Mouse (Mus musculus) B cell, adult 2 months (primary cell): ENCODE measurements around the gene Rasgrp1.
A peak's percentile ranks its signal among the peaks of the same experiment; 100 is the strongest.

Experiments used
- DNase-seq, 2 experiments: peaks; one replicate each; pipeline ENCODE4 v3.0.0; 2022

Rasgrp1 gene

GRCm38 (mm10) chr2:117342547-117343239, at the start of gene Rasgrp1:
Gene Rasgrp1, minus strand, starts transcription at chr2:117343001.
- peak; percentile 83 to 86 for DNase-seq

DNA sequence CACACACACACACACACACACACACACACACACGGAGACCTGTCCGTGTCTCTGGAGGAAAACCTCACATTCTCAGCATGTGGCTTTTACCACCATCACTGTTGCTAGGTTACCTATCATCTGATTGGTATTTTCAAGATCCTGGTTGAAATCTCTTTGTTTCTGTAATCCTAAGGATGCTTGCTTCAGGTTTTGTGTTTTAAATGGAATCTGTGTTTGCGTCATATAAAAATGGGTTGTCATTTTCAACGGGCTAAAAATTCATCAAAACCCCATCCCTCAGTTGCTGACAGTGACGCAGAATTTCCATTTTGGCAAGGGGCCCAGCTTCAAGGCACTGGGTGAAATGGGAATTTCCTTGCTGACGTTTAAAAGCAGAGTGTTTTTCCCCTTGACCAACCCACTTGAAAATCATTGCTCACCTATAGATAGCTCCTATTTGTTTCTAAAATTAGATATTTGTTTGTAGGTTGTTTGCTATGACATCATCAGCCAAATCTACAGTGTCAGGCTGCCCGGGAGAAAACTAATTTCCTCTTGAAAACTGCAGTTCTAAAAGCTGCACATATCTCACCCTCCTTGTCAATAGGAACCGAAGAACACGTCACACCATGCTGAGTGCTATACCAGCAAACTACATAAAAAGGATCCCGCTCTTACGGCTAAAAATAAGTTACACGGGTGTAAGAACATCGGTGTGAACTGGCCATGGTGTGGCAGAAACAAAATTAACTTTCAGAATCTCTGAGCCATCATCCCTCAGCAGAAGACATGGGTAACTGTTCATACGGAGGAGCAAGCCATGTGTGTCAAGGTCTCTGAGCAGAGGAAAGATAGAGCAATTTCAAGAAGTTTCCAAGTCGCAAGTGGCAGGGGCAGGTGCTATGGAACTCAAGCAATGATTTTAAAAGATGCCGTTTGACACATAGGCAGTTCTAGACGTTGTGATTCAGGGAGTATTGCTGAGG, 47.4 kb upstream of the Rasgrp1 start:
- DNase-seq: no peak

- no peak for DNase-seq
These were observed 46.7 kb upstream of the Rasgrp1 start for GRCm38 (mm10) chr2:117389460-117389859.

- no peak for DNase-seq
These were observed 45.3 kb upstream of the Rasgrp1 start for GRCm38 (mm10) chr2:117388121-117388520.

DNA sequence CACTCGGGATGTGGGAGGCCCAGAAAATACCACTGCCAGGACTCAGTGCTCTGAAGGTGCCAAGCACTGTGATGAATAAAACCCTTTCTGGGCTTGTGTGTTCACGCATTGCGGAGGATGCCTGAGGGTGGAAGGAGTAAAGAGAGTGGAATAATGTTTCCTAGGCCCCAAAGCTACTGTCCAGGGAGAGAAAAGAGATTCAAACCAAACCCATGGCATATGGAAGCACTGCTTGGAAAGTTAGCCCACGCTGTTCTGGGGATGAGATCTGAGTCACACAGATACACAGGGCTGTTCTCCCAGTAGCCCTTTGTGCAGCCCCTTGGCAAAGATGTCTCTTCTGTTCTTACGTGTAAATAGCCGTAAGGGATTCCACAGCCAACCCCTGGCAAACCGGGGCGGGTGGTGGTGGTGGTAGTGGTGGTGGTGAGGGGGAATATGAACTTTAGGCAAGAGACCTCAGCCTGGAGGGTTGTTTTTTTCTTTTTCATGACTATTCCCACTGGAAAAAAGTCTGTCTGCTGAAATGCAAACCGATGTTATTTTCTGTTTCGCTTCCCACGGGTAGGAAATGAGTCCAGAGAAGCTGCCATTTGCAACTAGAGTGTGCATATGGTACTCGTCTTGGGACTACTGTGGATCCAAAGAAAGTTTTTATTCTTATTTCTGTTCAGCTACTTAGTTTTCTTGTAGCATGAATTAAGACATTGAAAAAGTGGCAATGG, 44.3 kb upstream of the Rasgrp1 start:
- no peak for DNase-seq

GRCm38 (mm10) chr2:117386036-117386590, 43.3 kb upstream of the Rasgrp1 start:
- no peak for DNase-seq

- no peak for DNase-seq
These were observed 38.5 kb upstream of the Rasgrp1 start for GRCm38 (mm10) chr2:117381314-117381713.

GRCm38 (mm10) chr2:117374293-117374830, 31.6 kb upstream of the Rasgrp1 start:
- DNase-seq: no peak

- no peak for DNase-seq
These were observed 28.9 kb upstream of the Rasgrp1 start for GRCm38 (mm10) chr2:117371706-117372105.

- DNase-seq: no peak
These were observed 23.7 kb upstream of the Rasgrp1 start for GRCm38 (mm10) chr2:117366478-117366877.

DNA sequence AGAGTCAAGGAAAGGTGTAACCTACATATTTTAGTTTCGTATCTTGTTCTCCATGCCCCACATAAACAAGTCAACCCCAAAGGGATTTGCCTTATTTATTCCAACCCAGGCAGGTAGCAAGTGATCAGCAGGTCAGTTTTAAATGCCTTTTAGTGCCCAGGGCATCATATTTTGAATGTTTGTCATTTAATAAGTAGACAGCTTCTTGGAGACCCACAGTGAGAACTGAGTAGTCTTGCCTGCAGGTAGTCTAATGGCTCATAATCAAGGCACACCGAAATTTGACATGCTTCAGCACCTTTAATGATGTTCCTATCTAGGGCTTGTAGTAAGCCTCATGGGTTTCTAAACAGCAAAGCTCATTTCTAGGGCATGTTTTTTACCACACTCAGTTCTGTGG, 21.3 kb upstream of the Rasgrp1 start:
- DNase-seq: no peak

DNA sequence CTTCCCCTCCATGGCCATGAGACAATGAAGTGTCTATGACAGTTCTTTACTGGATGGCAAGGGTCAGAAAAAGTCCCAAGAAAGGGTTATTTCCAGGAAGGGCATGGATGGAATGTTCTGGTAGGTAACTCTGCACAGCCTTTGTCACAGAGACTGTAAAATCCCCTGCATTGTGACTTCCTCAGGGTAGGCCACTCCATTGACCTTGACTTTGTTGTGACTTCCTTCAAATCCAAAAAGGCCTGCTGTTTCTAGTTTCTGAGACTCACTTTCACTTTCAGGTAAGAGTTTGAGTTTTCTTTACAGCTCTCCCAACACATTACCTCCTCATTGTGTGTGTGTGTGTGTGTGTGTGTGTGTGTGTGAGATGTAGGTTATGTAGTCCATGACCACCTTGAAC, 15.1 kb upstream of the Rasgrp1 start:
- DNase-seq: peak in 1 of 2 experiments; percentile 23

- peak; percentile 70 to 73 for DNase-seq
These were observed 9.7 kb upstream of the Rasgrp1 start for GRCm38 (mm10) chr2:117352305-117353123.

DNA sequence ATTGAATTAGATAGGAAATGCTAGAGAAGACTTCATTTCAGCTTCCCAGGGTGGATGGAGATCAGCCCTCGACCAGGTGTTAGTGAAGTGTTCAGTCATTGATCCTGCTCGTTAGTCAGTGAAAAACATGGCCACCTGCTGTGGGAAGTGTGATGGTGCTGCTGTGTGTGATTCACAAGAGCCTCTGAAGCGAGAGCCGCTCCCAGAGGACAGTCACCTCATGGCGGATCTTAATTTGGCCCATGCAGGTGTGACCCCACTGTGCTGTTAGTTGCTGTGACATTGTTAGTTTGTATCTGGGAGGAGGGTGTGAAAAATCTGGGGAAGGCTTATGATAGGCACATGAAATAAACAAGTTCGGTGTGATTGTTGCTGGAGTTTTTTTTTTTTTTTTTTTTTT, 7.3 kb upstream of the Rasgrp1 start:
- peak in 1 of 2 experiments; percentile 23 for DNase-seq

DNA sequence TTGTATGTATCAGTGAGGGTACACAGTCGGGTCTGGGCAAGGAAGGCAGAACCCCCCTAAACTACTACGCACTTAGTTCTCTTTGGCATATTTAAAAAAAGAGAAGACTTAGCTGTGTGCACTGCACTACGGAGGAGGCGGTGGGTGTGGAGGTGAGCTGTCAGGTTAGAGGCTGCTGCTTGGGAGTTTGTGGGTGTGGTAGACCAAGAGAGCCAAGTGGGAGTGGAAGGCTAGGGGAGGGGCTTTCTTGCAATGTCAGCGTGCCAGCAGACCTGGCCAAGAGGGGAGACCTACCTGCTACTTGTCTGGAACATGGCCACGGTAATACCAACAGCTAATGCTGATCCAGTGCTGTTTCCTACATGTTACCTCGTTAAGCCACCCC, 431 bp upstream of the Rasgrp1 start:
- no peak for DNase-seq

DNA sequence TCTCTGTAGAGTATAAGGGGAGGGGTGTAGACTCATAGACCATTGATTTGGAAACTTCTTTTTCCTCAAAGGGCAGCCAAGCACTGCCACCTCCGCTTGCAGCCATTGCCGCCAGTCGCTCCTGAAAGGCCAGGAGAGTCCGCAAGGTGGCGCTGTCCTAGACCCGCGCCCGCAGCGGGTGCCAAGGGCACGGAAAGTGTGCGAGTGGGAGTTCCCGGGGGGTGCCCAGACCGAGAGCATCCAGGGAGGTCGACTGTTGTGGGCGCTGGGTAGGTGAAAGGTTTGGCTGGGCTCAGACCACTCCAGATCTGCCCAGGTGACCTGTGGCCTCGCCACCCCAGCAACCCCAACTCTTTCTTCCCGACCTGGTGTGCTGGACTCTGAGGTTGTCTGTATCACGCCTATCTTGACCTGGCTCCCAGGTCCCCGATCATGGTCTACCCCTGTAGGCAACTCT, 683 bp downstream of the Rasgrp1 start:
- peak; percentile 94 to 95 for DNase-seq

GRCm38 (mm10) chr2:117338501-117338900, 4.3 kb downstream of the Rasgrp1 start:
- DNase-seq: no peak

DNA sequence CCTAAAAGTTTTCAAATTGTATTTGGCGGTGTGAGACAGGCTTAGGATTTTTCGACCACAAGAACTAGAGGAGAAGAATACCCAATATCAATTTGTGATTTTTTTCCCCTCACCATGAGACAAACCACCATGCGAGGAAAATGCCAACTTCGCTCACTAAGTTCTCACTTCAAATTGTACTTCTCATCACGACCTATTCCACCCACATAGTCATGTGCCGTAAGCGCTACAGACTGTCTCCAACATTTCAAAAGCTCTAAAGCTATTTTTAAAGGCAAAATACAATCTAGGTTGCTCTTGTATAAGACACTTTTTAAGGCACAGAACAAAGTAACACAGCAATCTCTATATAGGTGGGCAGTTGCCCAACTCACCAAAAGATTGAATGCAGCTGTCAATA, 4.9 kb downstream of the Rasgrp1 start:
- no peak for DNase-seq

GRCm38 (mm10) chr2:117336946-117337665, 5.7 kb downstream of the Rasgrp1 start:
- DNase-seq: no peak

- peak; percentile 35 to 39 for DNase-seq
These were observed 7.1 kb downstream of the Rasgrp1 start for GRCm38 (mm10) chr2:117335552-117336188.
